8 mouse cellular contexts compared by ENCODE assay signal in genomic region chr19:6839615-6840474, GRCm38 (mm10). TPM values are rescaled to one million over a fixed set of nuclear protein-coding genes. Genes with fewer than 3 reads are reported as not detected.
DNase-seq lines count a peak whose midpoint lies in the region; ATAC-seq lines count a peak whose summit lies in the region.

No protein-coding gene starts in this region.

- peaks cover 30% of the 10 kb centered on the region for H3K27me3 ChIP-seq in erythroblast, embryonic 14.5 days (ENCODE audit: control insufficient read depth)
- H3K27me3 ChIP-seq in intestine, embryonic 14.5 days (replicated peaks; ENCODE audit: control insufficient read depth, insufficient read depth, low read length) = peaks cover 14% of the 10 kb centered on the region
- peaks cover 63% of the 10 kb centered on the region for H3K27me3 ChIP-seq in liver, embryonic 12.5 days (replicated peaks)
- H3K27me3 ChIP-seq in neural tube, embryonic 11.5 days (ENCODE audit: control insufficient read depth, insufficient read depth, low read length) = peaks cover 44% of the 10 kb centered on the region

- H3K4me3 ChIP-seq in erythroblast, embryonic 14.5 days (replicated peaks) = peak overlapping the region; percentile 68
- peak overlapping the region; percentile 82 for H3K4me3 ChIP-seq in intestine, embryonic 14.5 days (ENCODE audit: low read depth, low read length)
- peak overlapping the region; percentile 65 for H3K4me3 ChIP-seq in liver, embryonic 12.5 days
- peak overlapping the region; percentile 58 for H3K4me3 ChIP-seq in neural tube, embryonic 11.5 days (ENCODE audit: low read depth, low read length)

- H3K9ac ChIP-seq in intestine, embryonic 14.5 days (ENCODE audit: low read length) = peak overlapping the region; percentile 61
- peak overlapping the region; percentile 72 for H3K9ac ChIP-seq in liver, embryonic 12.5 days
- peak overlapping the region; percentile 66 for H3K9ac ChIP-seq in neural tube, embryonic 11.5 days (ENCODE audit: low read length)

- DNase-seq in kidney, adult 18-20 months = peak; percentile 33
- no peak for DNase-seq in kidney, adult 11 months
- peak; percentile 19 for DNase-seq in adipocyte (ENCODE audit: low spot score)
- peak; percentile 81 for DNase-seq in intestine, embryonic 14.5 days (ENCODE audit: low spot score)
- DNase-seq in neural tube, embryonic 11.5 days (ENCODE audit: low spot score) = peak; percentile 49
- DNase-seq in gastrocnemius, postnatal 4 days (ENCODE audit: low spot score in 2 of 2) = no peak

- WGBS in intestine, embryonic 14.5 days = 2% methylated on average over 46 of the region's 46 CpGs
- WGBS in liver, embryonic 12.5 days (ENCODE audit: insufficient replicate concordance) = 3% methylated on average over 46 of the region's 46 CpGs
- 2% methylated on average over 46 of the region's 46 CpGs for WGBS in neural tube, embryonic 11.5 days

- H3K36me3 ChIP-seq in erythroblast, embryonic 14.5 days (ENCODE audit: control insufficient read depth) = peaks cover 14% of the 10 kb centered on the region
- H3K36me3 ChIP-seq in intestine, embryonic 14.5 days (ENCODE audit: control insufficient read depth, insufficient read depth, low read length) = peaks cover 23% of the 10 kb centered on the region
- H3K36me3 ChIP-seq in liver, embryonic 12.5 days = peaks cover 10% of the 10 kb centered on the region; the same call in 1 of the 2 replicates
- H3K36me3 ChIP-seq in neural tube, embryonic 11.5 days (ENCODE audit: control insufficient read depth, insufficient read depth, low read length) = no peaks in the 10 kb centered on the region

- H3K27ac ChIP-seq in intestine, embryonic 14.5 days (ENCODE audit: low read depth) = peak overlapping the region; percentile 27; the same call in 1 of the 2 replicates
- H3K27ac ChIP-seq in liver, embryonic 12.5 days = no peak overlapping the region
- H3K27ac ChIP-seq in neural tube, embryonic 11.5 days (ENCODE audit: low read depth, low read length) = no peak overlapping the region

- peak; percentile 35 for ATAC-seq in intestine, embryonic 14.5 days (replicated peaks; ENCODE audit: low FRiP score, low TSS enrichment, low read depth)
- peak; percentile 46 for ATAC-seq in liver, embryonic 12.5 days
- ATAC-seq in neural tube, embryonic 11.5 days (ENCODE audit: insufficient read depth, low FRiP score, low TSS enrichment) = peak; percentile 31; the same call in 1 of the 2 replicates

- H3K4me1 ChIP-seq in erythroblast, embryonic 14.5 days (ENCODE audit: control insufficient read depth) = peaks cover 25% of the 10 kb centered on the region
- peaks cover 13% of the 10 kb centered on the region; the same call in 1 of the 2 replicates for H3K4me1 ChIP-seq in intestine, embryonic 14.5 days (replicated peaks; ENCODE audit: control insufficient read depth, insufficient read depth, low read length)
- peaks cover 24% of the 10 kb centered on the region for H3K4me1 ChIP-seq in liver, embryonic 12.5 days
- H3K4me1 ChIP-seq in neural tube, embryonic 11.5 days (ENCODE audit: control insufficient read depth, insufficient read depth, low read length) = peaks cover 4% of the 10 kb centered on the region; the same call in 1 of the 2 replicates

- peak overlapping the region; percentile 98 for H3K4me2 ChIP-seq in intestine, embryonic 14.5 days (ENCODE audit: low read length)
- peak overlapping the region; percentile 90 for H3K4me2 ChIP-seq in liver, embryonic 12.5 days
- peak overlapping the region; percentile 99 for H3K4me2 ChIP-seq in neural tube, embryonic 11.5 days (ENCODE audit: low read depth)

- H3K9me3 ChIP-seq in erythroblast, embryonic 14.5 days (ENCODE audit: control insufficient read depth, low read length) = no peaks in the 10 kb centered on the region
- no peaks in the 10 kb centered on the region for H3K9me3 ChIP-seq in intestine, embryonic 14.5 days (ENCODE audit: control insufficient read depth, low read length)
- H3K9me3 ChIP-seq in liver, embryonic 12.5 days (replicated peaks) = no peaks in the 10 kb centered on the region
- H3K9me3 ChIP-seq in neural tube, embryonic 11.5 days (ENCODE audit: control insufficient read depth, low read length) = no peaks in the 10 kb centered on the region

RNA-seq across cellular contexts. Expression of gene Rps6ka4, which starts 0.6 kb away (rescaled TPM):
- 0.39 and 0.46 TPM in 2 replicates for polyA plus RNA-seq in erythroblast, embryonic 14.5 days (2012)
- polyA plus RNA-seq in intestine, embryonic 14.5 days (2014; fragmentation: Nextera tagmentation; extraction: Ambion mirVana) = 18.9 and 20.3 TPM in 2 replicates
- 8.5 and 8.7 TPM in 2 replicates for polyA plus RNA-seq in liver, embryonic 12.5 days (2016; fragmentation: Nextera tagmentation; extraction: Ambion mirVana)
- polyA plus RNA-seq in neural tube, embryonic 11.5 days (2014; fragmentation: Nextera tagmentation; extraction: Ambion mirVana) = 4.7 and 6.7 TPM in 2 replicates
- total RNA-seq in gastrocnemius, postnatal 4 days (2021) = 10 to 100 TPM; 17.8 to 18.7 TPM

RNA-seq across cellular contexts. Expression of gene Ccdc88b, which starts 18.2 kb away (rescaled TPM):
- 0.25 and 0.27 TPM in 2 replicates for polyA plus RNA-seq in erythroblast, embryonic 14.5 days (2012)
- polyA plus RNA-seq in intestine, embryonic 14.5 days (2014; fragmentation: Nextera tagmentation; extraction: Ambion mirVana) = 0.85 and 1.0 TPM in 2 replicates
- 2.8 and 3.3 TPM in 2 replicates for polyA plus RNA-seq in liver, embryonic 12.5 days (2016; fragmentation: Nextera tagmentation; extraction: Ambion mirVana)
- 0.89 and 1.0 TPM in 2 replicates for polyA plus RNA-seq in neural tube, embryonic 11.5 days (2014; fragmentation: Nextera tagmentation; extraction: Ambion mirVana)
- total RNA-seq in gastrocnemius, postnatal 4 days (2021) = 1 to 10 TPM; 1.3 to 2.9 TPM

Comparison
In these comparisons a context has a peak if more than half of its experiments do, and no peak if none do; other contexts are left out.
1. DNase-seq: peak in kidney, adult 18-20 months (single experiment), adipocyte (single experiment), intestine, embryonic 14.5 days (single experiment) and neural tube, embryonic 11.5 days (single experiment); none in kidney, adult 11 months (single experiment) and gastrocnemius, postnatal 4 days (0 of 2).
2. Peak in every context shown above with its lines, with median percentiles within 50 percentile points of each other: H3K4me3 ChIP-seq, ATAC-seq, H3K4me2 ChIP-seq and H3K9ac ChIP-seq.